Mouse (Mus musculus) sigmoid colon, adult 10 weeks (tissue): ENCODE data around the gene Ccdc144b. TPM values are rescaled to one million over a fixed set of nuclear protein-coding genes. Genes with fewer than 3 reads are reported as not detected.

Experiments used
- polyA plus RNA-seq: library from polyadenylated mRNA; stranded (reverse); fragments of 350-450 nt; fragmentation: Illumina TruSeq; extraction: RNeasy Lipid Tissue Mini Kit (QIAGEN cat#74804); gene quantifications from one replicate; pipeline ENCODE4 v1.2.3, GENCODE M21; 2014; ENCODE audit warnings: low read depth, low replicate concordance

Gene Ccdc144b
- not detected for polyA plus RNA-seq

DNA sequence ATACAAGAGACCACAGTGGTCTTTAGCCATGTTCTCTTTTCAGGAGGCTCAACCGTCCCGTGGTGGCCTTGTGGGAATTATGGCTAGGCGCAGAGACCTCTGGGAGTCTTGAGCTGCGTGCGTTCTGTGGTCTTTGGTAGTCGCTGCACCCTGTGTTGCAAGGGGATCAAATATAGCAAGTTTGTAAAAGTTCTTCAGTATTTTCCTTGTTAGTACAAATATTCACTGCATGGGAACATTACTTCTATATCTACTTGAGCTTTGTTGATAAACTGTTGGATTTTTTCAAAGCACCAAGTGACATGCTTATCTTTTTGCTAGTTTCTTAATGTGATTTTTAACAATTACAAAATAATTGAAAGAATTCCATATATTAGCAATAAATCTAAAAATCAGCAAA, at the start of gene Ccdc144b:
Gene Ccdc144b (minus strand): TSS at position 101 of the 400 bp plus-strand sequence.

DNA sequence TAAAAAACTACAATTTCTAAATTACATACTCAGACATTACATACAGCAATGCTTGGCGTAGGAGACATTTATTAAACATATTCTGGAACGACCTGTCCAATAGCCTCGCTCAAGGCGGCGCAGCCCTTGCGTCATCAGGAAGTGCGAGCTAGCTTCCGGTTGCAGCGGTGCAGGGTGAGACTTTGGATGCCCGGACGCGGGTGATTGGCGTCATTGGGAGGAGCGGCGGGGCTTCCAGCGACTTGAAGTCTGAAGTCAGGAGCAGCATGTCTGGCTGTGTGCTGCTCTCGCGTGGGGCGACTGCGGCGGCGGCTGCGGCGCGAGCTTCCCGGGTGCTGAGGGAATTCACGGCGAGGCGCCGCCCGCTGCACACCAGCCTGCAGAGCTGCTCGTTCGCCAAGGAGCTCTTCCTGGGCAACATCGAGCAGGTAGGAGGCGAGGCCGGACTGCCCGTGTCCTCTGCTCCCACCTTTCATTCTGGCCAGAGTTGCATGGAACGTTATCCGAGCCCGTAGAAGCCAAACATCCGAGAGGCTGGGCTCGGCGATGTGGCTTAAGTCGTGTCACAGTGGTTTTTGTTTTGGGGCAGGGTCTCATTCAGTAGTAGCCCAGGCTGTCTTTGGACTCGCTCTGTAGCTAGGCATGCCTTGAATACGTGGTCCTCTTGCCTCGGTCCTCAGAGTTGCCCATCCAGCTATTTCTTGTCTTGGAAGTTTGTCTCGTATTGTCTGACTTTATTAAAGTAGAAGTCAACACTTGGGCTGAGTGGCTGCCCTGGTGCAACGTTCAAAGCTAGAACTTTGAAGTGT, 12.7 kb upstream of the Ccdc144b start, which contains the start of gene Acad9:
Gene Acad9 (plus strand): TSS at position 137 of the 809 bp plus-strand sequence.

DNA sequence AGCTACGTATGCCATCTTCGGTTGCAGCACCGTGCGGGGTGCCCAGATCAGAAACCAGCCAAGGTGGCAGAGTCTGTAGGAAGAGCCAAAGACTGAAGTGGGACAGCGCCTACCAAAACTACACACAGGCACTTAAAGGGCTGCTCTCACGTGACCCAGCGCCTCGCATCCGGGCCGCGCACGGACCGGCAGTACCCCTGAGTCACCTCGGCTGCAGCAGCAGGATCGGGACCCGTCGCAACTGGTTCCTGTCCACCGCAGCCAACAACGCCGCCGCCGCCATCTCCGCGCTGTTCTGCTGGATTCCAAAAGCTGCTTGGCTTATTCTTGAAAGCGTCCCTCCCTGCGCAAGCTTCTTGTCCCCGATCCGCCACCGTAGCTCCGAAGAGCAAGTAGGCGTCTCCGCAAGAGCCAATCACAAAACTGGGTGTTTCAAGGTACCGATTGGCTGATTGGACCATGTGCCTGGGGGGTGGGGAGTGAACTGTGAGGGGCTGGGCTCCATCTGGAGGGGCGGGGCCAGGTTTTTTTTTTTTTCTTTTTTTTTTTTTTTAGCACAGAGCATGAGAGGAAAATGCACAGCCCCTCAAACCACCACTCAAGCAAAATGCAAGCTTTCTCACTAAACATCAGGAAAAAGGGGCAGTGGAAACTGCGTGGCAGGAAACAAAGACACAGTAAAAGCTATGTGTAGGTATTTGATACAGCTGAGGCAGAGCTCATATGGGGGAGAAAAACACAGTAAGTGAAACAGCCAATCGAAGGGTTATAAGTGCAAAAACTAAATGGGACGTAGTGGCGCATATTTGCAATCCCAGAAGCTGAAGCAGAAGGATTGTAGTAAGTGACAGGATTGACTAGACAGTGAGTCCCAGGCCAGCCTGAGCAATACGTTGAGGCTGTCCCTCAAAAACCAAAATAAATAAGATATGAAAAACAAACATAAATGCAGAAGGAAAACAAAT, 52.8 kb downstream of the Ccdc144b start, which contains the start of gene Mccc1:
Gene Mccc1 (minus strand): TSS at position 404 of the 965 bp plus-strand sequence.

Other genes with a start within 250 kb of the Ccdc144b start
- 286 TPM for gene Dcun1d1, start 116.1 kb downstream of the Ccdc144b start, polyA plus RNA-seq
- 47.6 TPM for gene Mccc1, start 52.9 kb downstream of the Ccdc144b start, polyA plus RNA-seq
- gene Acad9, start 12.4 kb upstream of the Ccdc144b start, polyA plus RNA-seq = 22.0 TPM
- 16.0 TPM for gene D3Ertd254e, start 97.5 kb upstream of the Ccdc144b start, polyA plus RNA-seq
- not detected for gene Qrfpr, start 168.8 kb upstream of the Ccdc144b start, polyA plus RNA-seq